Mouse (Mus musculus) midbrain, embryonic 15.5 days (tissue): Measurements from ENCODE around the gene Fgd2. TPM values are rescaled to one million over a fixed set of nuclear protein-coding genes. Genes with fewer than 3 reads are reported as not detected.
"Not testable (repeated sequence)": the region's sequence is repeated elsewhere in the genome, so short reads cannot be mapped to it uniquely, and the experiment has no call there.

Source experiments
- ATAC-seq: fragments of 200-750 bp; cut with Nextera tagmentation; replicated peaks from 2 replicates; pipeline ENCODE4 v1.8.0; 2017; ENCODE audit warnings: moderate TSS enrichment
- H3K27ac ChIP-seq: fragments of 300-500 bp; sonication (generic); 2 replicates; pipeline ENCODE4 v1.5.1; 2015; ENCODE audit warnings: mild to moderate bottlenecking, inconsistent platforms
- H3K27me3 ChIP-seq: fragments of 300-500 bp; sonication (generic); replicated peaks from 2 replicates; pipeline ENCODE4 v1.6.1; 2015; ENCODE audit warnings: inconsistent platforms
- H3K36me3 ChIP-seq: fragments of 300-500 bp; sonication (generic); replicated peaks from 2 replicates; pipeline ENCODE4 v1.6.1; 2015; ENCODE audit warnings: inconsistent platforms
- H3K4me1 ChIP-seq: fragments of 300-500 bp; sonication (generic); 2 replicates; pipeline ENCODE4 v1.6.1; 2015; ENCODE audit warnings: inconsistent platforms
- H3K4me2 ChIP-seq: fragments of 300-500 bp; sonication (generic); 2 replicates; pipeline ENCODE4 v1.6.1; 2015; ENCODE audit warnings: inconsistent platforms, mild to moderate bottlenecking, moderate library complexity
- H3K4me3 ChIP-seq: fragments of 300-500 bp; sonication (generic); 2 replicates; pipeline ENCODE4 v1.5.1; 2015; ENCODE audit warnings: mild to moderate bottlenecking, inconsistent platforms
- H3K9ac ChIP-seq: fragments of 300-500 bp; sonication (generic); 2 replicates; pipeline ENCODE4 v1.6.1; 2015; ENCODE audit warnings: mild to moderate bottlenecking, inconsistent platforms
- H3K9me3 ChIP-seq: fragments of 300-500 bp; sonication (generic); 2 replicates; pipeline ENCODE4 v1.6.1; 2016; ENCODE audit warnings: inconsistent platforms
- WGBS: fragments of 180-500 bp; shearing (Covaris S2); methylation state at CpG from one replicate; pipeline ENCODE4 v1.1.7; 2015; ENCODE audit warnings: mixed read lengths; 5-methylcytosine and 5-hydroxymethylcytosine counted together
- polyA plus RNA-seq: library from polyadenylated mRNA; unstranded; fragments of >200 nt; fragmentation: Nextera tagmentation; extraction: Ambion mirVana; gene quantifications from 2 replicates; pipeline ENCODE4 v1.2.1, GENCODE M21; 2015

Fgd2 gene
- polyA plus RNA-seq, 1 experiment from 2014 or later = 7.5 TPM

GRCm38 (mm10) chr17:29340406-29341261, 20.1 kb upstream of the Fgd2 start:
- Histone ChIP-seq H3K9ac (no peak overlapping the region), H3K36me3 (peaks cover 30% of the 10 kb centered on the region), H3K9me3 (no peaks in the 10 kb centered on the region), H3K4me2 (no peak overlapping the region), H3K4me3 (no peak overlapping the region), H3K4me1 (peaks cover 43% of the 10 kb centered on the region), H3K27me3 (no peaks in the 10 kb centered on the region), H3K27ac (peak overlapping the region; percentile 72; the same call in 1 of the 2 replicates)
- ATAC-seq = no peak
- 84% methylated on average over 18 of the region's 18 CpGs for WGBS

GRCm38 (mm10) chr17:29341591-29342003, 19.1 kb upstream of the Fgd2 start:
- H3K9me3 ChIP-seq = no peaks in the 10 kb centered on the region
- H3K36me3 ChIP-seq = peaks cover 24% of the 10 kb centered on the region; the same call in 1 of the 2 replicates
- H3K4me2 ChIP-seq = peak overlapping the region; percentile 23; the same call in 1 of the 2 replicates
- 16% methylated on average over 9 of the region's 9 CpGs for WGBS
- peak; percentile 7; the same call in 1 of the 2 replicates for ATAC-seq
- H3K4me1 ChIP-seq = peaks cover 53% of the 10 kb centered on the region
- no peak overlapping the region for H3K4me3 ChIP-seq
- H3K27me3 ChIP-seq = no peaks in the 10 kb centered on the region
- no peak overlapping the region for H3K9ac ChIP-seq
- peak overlapping the region; percentile 72 for H3K27ac ChIP-seq

GRCm38 (mm10) chr17:29342010-29342910, 18.5 kb upstream of the Fgd2 start:
- Histone ChIP-seq H3K4me2 (no peak overlapping the region), H3K4me3 (no peak overlapping the region), H3K4me1 (peaks cover 54% of the 10 kb centered on the region), H3K36me3 (peaks cover 19% of the 10 kb centered on the region; the same call in 1 of the 2 replicates), H3K27ac (peak overlapping the region; percentile 72), H3K27me3 (no peaks in the 10 kb centered on the region), H3K9me3 (no peaks in the 10 kb centered on the region), H3K9ac (0 out of 2 replicates have a peak overlapping the region, but pooled peaks have one; percentile 11)
- 50% methylated on average over 13 of the region's 13 CpGs for WGBS
- ATAC-seq = peak; percentile 25

GRCm38 (mm10) chr17:29343241-29343640, 17.5 kb upstream of the Fgd2 start:
- Histone ChIP-seq H3K4me1 (peaks cover 56% of the 10 kb centered on the region), H3K9ac (no peak overlapping the region), H3K27ac (no peak overlapping the region), H3K4me2 (no peak overlapping the region), H3K36me3 (peaks cover 10% of the 10 kb centered on the region; the same call in 1 of the 2 replicates), H3K4me3 (no peak overlapping the region), H3K9me3 (no peaks in the 10 kb centered on the region), H3K27me3 (no peaks in the 10 kb centered on the region)
- ATAC-seq = no peak
- 89% methylated on average over 5 of the region's 5 CpGs for WGBS

- Histone ChIP-seq H3K9ac (no peak overlapping the region), H3K9me3 (no peaks in the 10 kb centered on the region), H3K27ac (0 out of 2 replicates have a peak overlapping the region, but pooled peaks have one; percentile 95), H3K4me1 (peaks cover 46% of the 10 kb centered on the region), H3K27me3 (no peaks in the 10 kb centered on the region), H3K36me3 (peaks cover 3% of the 10 kb centered on the region; the same call in 1 of the 2 replicates), H3K4me2 (peak overlapping the region; percentile 73), H3K4me3 (peak overlapping the region; percentile 85)
- 95% methylated on average over 12 of the region's 12 CpGs for WGBS
- no peak for ATAC-seq
These were observed 15.4 kb upstream of the Fgd2 start for GRCm38 (mm10) chr17:29345272-29345671.

- H3K36me3 ChIP-seq = peaks cover 3% of the 10 kb centered on the region; the same call in 1 of the 2 replicates
- H3K4me3 ChIP-seq = peak overlapping the region; percentile 85
- peak overlapping the region; percentile 83 for H3K9ac ChIP-seq
- H3K27ac ChIP-seq = peak overlapping the region; percentile 95
- H3K27me3 ChIP-seq = no peaks in the 10 kb centered on the region
- WGBS = 1% methylated on average over 11 of the region's 11 CpGs
- H3K4me1 ChIP-seq = peaks cover 37% of the 10 kb centered on the region
- H3K9me3 ChIP-seq = no peaks in the 10 kb centered on the region
- peak; percentile 28 for ATAC-seq
- peak overlapping the region; percentile 73 for H3K4me2 ChIP-seq
These were observed 14.1 kb upstream of the Fgd2 start for GRCm38 (mm10) chr17:29346496-29347125.

GRCm38 (mm10) chr17:29347126-29347644, 13.5 kb upstream of the Fgd2 start:
- H3K36me3 ChIP-seq = peaks cover 3% of the 10 kb centered on the region; the same call in 1 of the 2 replicates
- under 1% methylated on average over 44 of the region's 45 CpGs for WGBS
- peak overlapping the region; percentile 95 for H3K27ac ChIP-seq
- H3K4me3 ChIP-seq = peak overlapping the region; percentile 85
- H3K9me3 ChIP-seq = no peaks in the 10 kb centered on the region
- H3K4me1 ChIP-seq = peaks cover 31% of the 10 kb centered on the region
- peak overlapping the region; percentile 83 for H3K9ac ChIP-seq
- H3K4me2 ChIP-seq = peak overlapping the region; percentile 73
- no peaks in the 10 kb centered on the region for H3K27me3 ChIP-seq
- ATAC-seq = peak; percentile 62

GRCm38 (mm10) chr17:29347645-29348256, 13.0 kb upstream of the Fgd2 start, which contains the start of gene Mtch1:
Gene Mtch1, minus strand, starts transcription at chr17:29347934.
- Histone ChIP-seq H3K27me3 (no peaks in the 10 kb centered on the region), H3K9me3 (no peaks in the 10 kb centered on the region), H3K27ac (peak within 1 kb of the TSS; percentile 95), H3K9ac (peak within 1 kb of the TSS; percentile 83), H3K36me3 (peaks cover 3% of the 10 kb centered on the region; the same call in 1 of the 2 replicates), H3K4me2 (peak within 1 kb of the TSS; percentile 73), H3K4me3 (peak within 1 kb of the TSS; percentile 85), H3K4me1 (peaks cover 26% of the 10 kb centered on the region)
- under 1% methylated on average over 53 of the region's 53 CpGs for WGBS
- peak; percentile 90 for ATAC-seq

- Histone ChIP-seq H3K9me3 (no peaks in the 10 kb centered on the region), H3K36me3 (no peaks in the 10 kb centered on the region), H3K4me1 (peaks cover 24% of the 10 kb centered on the region), H3K9ac (no peak overlapping the region), H3K4me2 (no peak overlapping the region), H3K27me3 (no peaks in the 10 kb centered on the region), H3K27ac (no peak overlapping the region), H3K4me3 (no peak overlapping the region)
- WGBS = 83% methylated on average over 2 of the region's 2 CpGs
- ATAC-seq = no peak
These were observed 11.7 kb upstream of the Fgd2 start for GRCm38 (mm10) chr17:29348996-29349395.

GRCm38 (mm10) chr17:29351056-29351455, 9.7 kb upstream of the Fgd2 start:
- not testable (repeated sequence) for H3K9ac ChIP-seq, H3K27me3 ChIP-seq, ATAC-seq, H3K9me3 ChIP-seq, H3K36me3 ChIP-seq, H3K4me3 ChIP-seq, H3K27ac ChIP-seq, H3K4me2 ChIP-seq
- WGBS = 55% methylated on average over 5 of the region's 5 CpGs
- H3K4me1 ChIP-seq = peaks cover 22% of the 10 kb centered on the region

- Histone ChIP-seq H3K9ac (peak overlapping the region; percentile 51), H3K36me3 (no peaks in the 10 kb centered on the region), H3K9me3 (no peaks in the 10 kb centered on the region), H3K27me3 (no peaks in the 10 kb centered on the region), H3K27ac (peak overlapping the region; percentile 96), H3K4me2 (peak overlapping the region; percentile 58; the same call in 1 of the 2 replicates), H3K4me1 (peaks cover 33% of the 10 kb centered on the region), H3K4me3 (no peak overlapping the region)
- 13% methylated on average over 5 of the region's 5 CpGs for WGBS
- ATAC-seq = no peak
These were observed 5.3 kb upstream of the Fgd2 start for GRCm38 (mm10) chr17:29355461-29355840.
